ENCODE assay signal across 8 mouse cellular contexts in the genomic region with DNA sequence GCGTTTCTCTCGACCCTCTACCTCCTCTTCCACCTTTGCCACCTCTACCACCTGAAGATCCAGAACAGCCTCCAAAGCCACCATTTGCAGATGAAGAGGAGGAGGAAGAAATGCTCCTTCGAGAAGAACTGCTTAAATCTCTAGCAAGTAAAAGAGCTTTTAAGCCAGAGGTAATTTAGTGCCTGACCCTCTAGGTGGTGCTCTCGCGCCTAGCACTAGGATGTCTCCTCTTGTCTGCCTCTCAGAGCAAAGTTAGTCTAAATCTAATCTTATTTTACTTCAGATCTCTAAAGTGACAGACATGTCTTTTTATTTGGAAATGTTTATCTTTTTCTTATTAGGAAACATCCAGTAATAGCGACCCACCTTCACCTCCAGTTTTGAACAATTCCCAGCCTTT. TPM values are rescaled to one million over a fixed set of nuclear protein-coding genes. Genes with fewer than 3 reads are reported as not detected.
DNase-seq lines count a peak whose midpoint lies in the region; ATAC-seq lines count a peak whose summit lies in the region.

No protein-coding gene starts in this region.

- peak; percentile 31 for DNase-seq in kidney, adult 18-20 months
- peak; percentile 79 for DNase-seq in embryo, embryonic 10 days (ENCODE audit: low spot score)
- peak; percentile 60 to 66 for DNase-seq in left cerebral cortex, adult 18-20 months (ENCODE audit: low spot score in 2 of 2)
- DNase-seq in naive thymus-derived CD4-positive, alpha-beta T cell, adult 2 months (ENCODE audit: low read depth), result peak; percentile 72
- peak; percentile 7 to 60 for DNase-seq in thymus, postnatal 10 days (ENCODE audit: low spot score in 2 of 2)

- no peaks in the 10 kb centered on the region for H3K27me3 ChIP-seq in kidney, embryonic 15.5 days

- 74% methylated on average over 6 of the region's 6 CpGs for WGBS in kidney, embryonic 15.5 days

- H3K4me3 ChIP-seq in kidney, embryonic 15.5 days (replicated peaks), result no peak overlapping the region

- peaks cover 81% of the 10 kb centered on the region for H3K36me3 ChIP-seq in kidney, embryonic 15.5 days

- no peaks in the 10 kb centered on the region for H3K9me3 ChIP-seq in kidney, embryonic 15.5 days (replicated peaks)

- H3K4me1 ChIP-seq in kidney, embryonic 15.5 days, result no peaks in the 10 kb centered on the region

- H3K27ac ChIP-seq in kidney, embryonic 15.5 days, result no peak overlapping the region

- no peak overlapping the region for H3K9ac ChIP-seq in kidney, embryonic 15.5 days

- no peak for ATAC-seq in kidney, embryonic 15.5 days (replicated peaks; ENCODE audit: low FRiP score)
- ATAC-seq in activated CD4-positive, CD25-positive, alpha-beta regulatory T cell, adult 4 months, result peak; percentile 80
- ATAC-seq in granulocyte monocyte progenitor cell, adult 5-6 weeks (replicated peaks; ENCODE audit: poor library complexity, severe bottlenecking), result peak; percentile 80

- no peak overlapping the region for H3K4me2 ChIP-seq in kidney, embryonic 15.5 days

RNA-seq across cellular contexts. Expression of gene Zfc3h1, which starts 21.6 kb away (rescaled TPM):
- polyA plus RNA-seq in kidney, embryonic 15.5 days (2015; fragmentation: Nextera tagmentation; extraction: Ambion mirVana), result 19.9 and 21.5 TPM in 2 replicates
- 10 to 100 TPM; 23.2 to 35.4 TPM for polyA plus RNA-seq in activated CD4-positive, CD25-positive, alpha-beta regulatory T cell, adult 4 months (2017; shearing (Covaris generic))
- total RNA-seq in granulocyte monocyte progenitor cell, adult 5-6 weeks (2014; fragmentation: Nextera tagmentation), result 54.8 and 72.9 TPM in 2 replicates
- total RNA-seq in granulocyte monocyte progenitor cell, adult 5-6 weeks (2017), result 21.4 and 36.5 TPM in 2 replicates
- total RNA-seq in left cerebral cortex, adult 18-20 months (2021), result 10 to 100 TPM; 46.6 to 46.9 TPM

RNA-seq across cellular contexts. Expression of gene Thap2, which starts 22.1 kb away (rescaled TPM):
- 19.8 and 24.0 TPM in 2 replicates for polyA plus RNA-seq in kidney, embryonic 15.5 days (2015; fragmentation: Nextera tagmentation; extraction: Ambion mirVana)
- polyA plus RNA-seq in activated CD4-positive, CD25-positive, alpha-beta regulatory T cell, adult 4 months (2017; shearing (Covaris generic)), result 10 to 100 TPM; 12.8 to 13.7 TPM
- 11.6 and 12.4 TPM in 2 replicates for total RNA-seq in granulocyte monocyte progenitor cell, adult 5-6 weeks (2014; fragmentation: Nextera tagmentation)
- total RNA-seq in granulocyte monocyte progenitor cell, adult 5-6 weeks (2017), result 6.7 and 9.7 TPM in 2 replicates
- 10 to 100 TPM; 16.4 TPM for total RNA-seq in left cerebral cortex, adult 18-20 months (2021)

RNA-seq across cellular contexts. Expression of gene Tmem19, which starts 44.1 kb away (rescaled TPM):
- 32.1 and 34.2 TPM in 2 replicates for polyA plus RNA-seq in kidney, embryonic 15.5 days (2015; fragmentation: Nextera tagmentation; extraction: Ambion mirVana)
- polyA plus RNA-seq in activated CD4-positive, CD25-positive, alpha-beta regulatory T cell, adult 4 months (2017; shearing (Covaris generic)), result 10 to 100 TPM; 41.0 to 44.7 TPM
- total RNA-seq in granulocyte monocyte progenitor cell, adult 5-6 weeks (2014; fragmentation: Nextera tagmentation), result 13.3 and 15.2 TPM in 2 replicates
- total RNA-seq in granulocyte monocyte progenitor cell, adult 5-6 weeks (2017), result 13.0 and 23.7 TPM in 2 replicates
- total RNA-seq in left cerebral cortex, adult 18-20 months (2021), result 10 to 100 TPM; 34.4 to 38.2 TPM
